Mouse (Mus musculus) CH12.LX (cell line): Measurements from ENCODE around the gene Ermp1. TPM values are rescaled to one million over a fixed set of nuclear protein-coding genes. Genes with fewer than 3 reads are reported as not detected.
A peak's percentile ranks its signal among the peaks of the same experiment; 100 is the strongest.

Experiments used
- DNase-seq: peaks from one replicate; pipeline ENCODE4 v3.0.0-alpha.2; 2013; ENCODE audit errors: extremely low read depth
- H3K27ac ChIP-seq: 2 replicates; pipeline ENCODE4 v1.5.1; 2012; ENCODE audit warnings: low read depth, mild to moderate bottlenecking, control low read depth, moderate library complexity; ENCODE audit not compliant: insufficient read depth
- H3K27me3 ChIP-seq: replicated peaks from 2 replicates; pipeline ENCODE3; 2012; ENCODE audit warnings: inconsistent platforms
- H3K36me3 ChIP-seq, 2 experiments: replicated peaks in 1 of 2; 2 replicates each; pipeline versions ENCODE3 to v1.6.1; 2012; ENCODE audit warnings: inconsistent platforms in 1 of 2, low read length in 1 of 2, mild to moderate bottlenecking in 1 of 2, mixed read lengths in 1 of 2, moderate library complexity in 1 of 2; ENCODE audit not compliant: control insufficient read depth in 1 of 2, insufficient read depth in 1 of 2
- H3K4me1 ChIP-seq, 2 experiments: 2 replicates each; pipeline ENCODE4 v1.6.1; 2012; ENCODE audit warnings: inconsistent platforms in 1 of 2, moderate library complexity in 1 of 2; ENCODE audit not compliant: insufficient read depth in 2 of 2, control insufficient read depth in 1 of 2
- H3K4me2 ChIP-seq: 2 replicates; pipeline ENCODE4 v1.6.1; 2012; ENCODE audit warnings: low read depth, mild to moderate bottlenecking, control low read depth; ENCODE audit not compliant: poor library complexity, insufficient read depth, severe bottlenecking
- H3K4me3 ChIP-seq, 3 experiments: fragments of 150-350 bp in 1 of 3; sonication (generic) in 1 of 3; replicated peaks in 1 of 3; 2 replicates each; pipeline versions ENCODE3 to v1.5.1; 2011 to 2012; ENCODE audit warnings: low read depth in 2 of 3, low read length in 2 of 3, mild to moderate bottlenecking in 2 of 3, moderate library complexity in 2 of 3, control low read depth in 1 of 3, improper control_type of control experiment in 1 of 3, inconsistent platforms in 1 of 3, mixed read lengths in 1 of 3; ENCODE audit not compliant: poor library complexity in 1 of 3
- H3K79me2 ChIP-seq: replicated peaks from 2 replicates; pipeline ENCODE4 v1.6.1; 2012; ENCODE audit warnings: mild to moderate bottlenecking, moderate library complexity; ENCODE audit not compliant: control insufficient read depth, poor library complexity, insufficient read depth, severe bottlenecking; ENCODE audit errors: extremely low read depth
- H3K9ac ChIP-seq: 2 replicates; pipeline ENCODE4 v1.6.1; 2012; ENCODE audit warnings: low read depth, mild to moderate bottlenecking, control low read depth, moderate library complexity; ENCODE audit not compliant: insufficient read depth
- H3K9me3 ChIP-seq: replicated peaks from 2 replicates; pipeline ENCODE3; 2012; ENCODE audit warnings: low read length, inconsistent platforms, mixed read lengths
- BHLHE40 ChIP-seq: IDR thresholded peaks from 2 replicates; pipeline ENCODE4 v1.6.1; 2011; ENCODE audit warnings: mild to moderate bottlenecking, low read depth, low read length, improper control_type of control experiment
- CHD1 ChIP-seq: IDR thresholded peaks from 2 replicates; pipeline ENCODE4 v1.6.1; 2012; ENCODE audit warnings: low read depth, low read length, improper control_type of control experiment, inconsistent platforms
- CTCF ChIP-seq, 2 experiments: IDR thresholded peaks in 1 of 2; conservative IDR thresholded peaks in 1 of 2; 2 replicates each; pipeline ENCODE4 v1.5.1; 2011 to 2012; ENCODE audit warnings: low read depth in 2 of 2, low read length in 2 of 2, improper control_type of control experiment in 1 of 2, inconsistent platforms in 1 of 2, mild to moderate bottlenecking in 1 of 2, moderate library complexity in 1 of 2
- E2F4 ChIP-seq: IDR thresholded peaks from 2 replicates; pipeline ENCODE4 v1.6.1; 2011; ENCODE audit warnings: low read depth, low read length, improper control_type of control experiment; ENCODE audit not compliant: insufficient replicate concordance
- GABPA ChIP-seq: IDR thresholded peaks from 2 replicates; pipeline ENCODE4 v1.6.1; 2012; ENCODE audit warnings: low read depth, low read length, improper control_type of control experiment, inconsistent platforms; ENCODE audit not compliant: insufficient replicate concordance
- IRF4 ChIP-seq: IDR thresholded peaks from 2 replicates; pipeline ENCODE4 v1.6.1; 2014; ENCODE audit warnings: low read depth, mild to moderate bottlenecking, inconsistent platforms, low read length, improper control_type of control experiment
- MAX ChIP-seq: IDR thresholded peaks from 2 replicates; pipeline ENCODE4 v1.6.1; 2011; ENCODE audit warnings: low read length, improper control_type of control experiment
- MAZ ChIP-seq: IDR thresholded peaks from 2 replicates; pipeline ENCODE4 v1.6.1; 2012; ENCODE audit warnings: low read depth, mild to moderate bottlenecking, inconsistent platforms, low read length, improper control_type of control experiment, moderate library complexity
- MEF2A ChIP-seq: IDR thresholded peaks from 2 replicates; pipeline ENCODE4 v1.6.1; 2014; ENCODE audit warnings: low read depth, mild to moderate bottlenecking, inconsistent platforms, low read length, improper control_type of control experiment, borderline replicate concordance
- MXI1 ChIP-seq: IDR thresholded peaks from 2 replicates; pipeline ENCODE4 v1.6.1; 2011; ENCODE audit warnings: mild to moderate bottlenecking, low read depth, low read length, improper control_type of control experiment
- MYC ChIP-seq: IDR thresholded peaks from 2 replicates; pipeline ENCODE4 v1.6.1; 2011; ENCODE audit warnings: low read depth, mild to moderate bottlenecking, improper control_type of control experiment, low read length
- PAX5 ChIP-seq: IDR thresholded peaks from 2 replicates; pipeline ENCODE4 v1.6.1; 2012; ENCODE audit warnings: low read length, inconsistent platforms, mixed read lengths
- RAD21 ChIP-seq: IDR thresholded peaks from 2 replicates; pipeline ENCODE4 v1.6.1; 2011; ENCODE audit warnings: low read depth, mild to moderate bottlenecking, low read length, improper control_type of control experiment, moderate library complexity
- RCOR1 ChIP-seq: conservative IDR thresholded peaks from 2 replicates; pipeline ENCODE4 v1.6.1; 2012; ENCODE audit warnings: low read depth, mild to moderate bottlenecking, inconsistent platforms, low read length, improper control_type of control experiment
- SMC3 ChIP-seq: IDR thresholded peaks from 2 replicates; pipeline ENCODE4 v1.6.1; 2011; ENCODE audit warnings: low read depth, low read length, improper control_type of control experiment
- TCF12 ChIP-seq: IDR thresholded peaks from 2 replicates; pipeline ENCODE4 v1.6.1; 2014; ENCODE audit warnings: low read depth, mild to moderate bottlenecking, inconsistent platforms, low read length, improper control_type of control experiment
- USF1 ChIP-seq: IDR thresholded peaks from 2 replicates; pipeline ENCODE4 v1.6.1; 2014; ENCODE audit warnings: low read depth, mild to moderate bottlenecking, inconsistent platforms, low read length, improper control_type of control experiment
- USF2 ChIP-seq: conservative IDR thresholded peaks from 2 replicates; pipeline ENCODE4 v1.6.1; 2011; ENCODE audit warnings: low read depth, low read length, improper control_type of control experiment
- ZKSCAN1 ChIP-seq: IDR thresholded peaks from 2 replicates; pipeline ENCODE4 v1.6.1; 2012; ENCODE audit warnings: low read depth, inconsistent platforms, low read length, improper control_type of control experiment, borderline replicate concordance
- ZNF384 ChIP-seq: IDR thresholded peaks from 2 replicates; pipeline ENCODE4 v1.6.1; 2012; ENCODE audit warnings: low read depth, low read length, improper control_type of control experiment, inconsistent platforms
- dilution Hi-C: fragments of 300-500 bp; cut with MboI; formaldehyde crosslinking; loops from 2 replicates; pipeline ENCODE4 v1.14.3; 2020; ENCODE audit warnings: low sequenced_read_pairs; ENCODE audit not compliant: extremely low pct_unique_long_range_greater_than_20kb, extremely low pct_ligation_motif_present
- in situ Hi-C: fragments of 300-500 bp; cut with MboI; formaldehyde crosslinking; loops from 3 replicates; pipeline ENCODE4 v1.14.3; 2019; ENCODE audit warnings: low sequenced_read_pairs, low pct_ligation_motif_present, low pct_unique_long_range_greater_than_20kb, mixed read lengths
- polyA plus RNA-seq: library from polyadenylated mRNA; unstranded; fragments of >175 nt; gene quantifications from 2 replicates; pipeline ENCODE4 v1.2.1, GENCODE M21; 2012; ENCODE audit warnings: low read depth; ENCODE audit not compliant: insufficient read length
- total RNA-seq, 2 experiments: library from RNA; depleted of rRNA; stranded (reverse); fragments of 300-350 nt in 1 of 2; fragments of >200 nt in 1 of 2; gene quantifications; 2 replicates each; pipeline ENCODE4 v1.2.3; 2012 to 2014

Gene Ermp1
- total and polyA plus RNA-seq, 3 experiments: 22.7 to 32.9 (median 27.6) TPM

- TF ChIP-seq MYC (peak; percentile 83), ZKSCAN1 (no peak), MAZ (no peak), TCF12 (0 out of 2 replicates have a peak, but pooled peaks have one; percentile 19), IRF4 (no peak), MAX (peak; percentile 80), RAD21 (peak; percentile 86), SMC3 (peak; percentile 74), CHD1 (no peak), USF2 (no peak), ZNF384 (no peak), USF1 (no peak), CTCF (conservative IDR thresholded peaks at IDR 0.05 in 1 of 2, IDR thresholded peaks at IDR 0.05 in 1 of 2; ENCODE audit: low read depth in 2 of 2, low read length in 2 of 2) (peak; percentile 79 to 85), BHLHE40 (no peak), MXI1 (no peak), GABPA (no peak), PAX5 (no peak), E2F4 (no peak)
- dilution Hi-C loops: no loop called here
- Histone ChIP-seq H3K27ac (no peak overlapping the region), H3K9ac (no peak overlapping the region), H3K36me3 (peaks cover 6 to 48% of the 10 kb centered on the region in 2 experiments), H3K4me1 (peaks cover 3 to 18% of the 10 kb centered on the region in 2 experiments; a peak in 2 of 4 replicates), H3K4me2 (no peak overlapping the region), H3K9me3 (no peaks in the 10 kb centered on the region), H3K79me2 (no peaks in the 10 kb centered on the region), H3K27me3 (no peaks in the 10 kb centered on the region), H3K4me3 (no peak overlapping the region)
- in situ Hi-C loops: no loop called here
- peak; percentile 60 for DNase-seq
Measured at GRCm38 (mm10) chr19:29563258-29563779, 84.9 kb downstream of the Ermp1 start.

DNA sequence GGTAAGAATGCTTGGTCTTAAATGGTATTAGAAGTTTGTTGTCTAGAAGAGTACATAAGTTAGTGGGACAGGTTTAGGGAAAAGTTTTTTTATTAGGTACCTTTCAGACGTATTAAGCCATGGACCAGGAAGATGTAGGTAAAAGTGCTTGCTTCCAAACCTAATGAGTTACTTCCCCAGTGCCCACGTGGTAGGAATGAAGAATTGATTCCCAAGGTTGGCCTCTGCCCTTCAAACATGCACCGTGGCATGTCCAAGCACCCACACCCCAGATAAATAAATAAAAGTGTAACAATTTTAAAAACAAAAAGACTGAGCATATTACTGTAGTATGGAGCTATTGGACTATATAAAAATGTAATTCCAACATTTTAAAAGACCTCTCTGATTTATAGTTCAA lies 85.6 kb downstream of the Ermp1 start:
- no peak overlapping the region for H3K4me3 ChIP-seq
- no peaks in the 10 kb centered on the region for H3K79me2 ChIP-seq
- in situ Hi-C loops (no loop called here), dilution Hi-C loops (no loop called here)
- H3K36me3 ChIP-seq: peaks cover 6 to 44% of the 10 kb centered on the region in 2 experiments
- H3K9ac ChIP-seq: no peak overlapping the region
- H3K4me1 ChIP-seq: peaks cover 3 to 18% of the 10 kb centered on the region in 2 experiments; a peak in 2 of 4 replicates
- no peaks in the 10 kb centered on the region for H3K27me3 ChIP-seq
- H3K9me3 ChIP-seq: no peaks in the 10 kb centered on the region
- H3K27ac ChIP-seq: no peak overlapping the region
- H3K4me2 ChIP-seq: no peak overlapping the region
- no peak for DNase-seq
- TF ChIP-seq RAD21 (no peak), MYC (no peak), CHD1 (no peak), MXI1 (no peak), RCOR1 (no peak), GABPA (no peak), SMC3 (no peak), MEF2A (no peak)
